Mouse (Mus musculus): ENCODE measurements around the gene Sipa1.
"Not testable (repeated sequence)": the region's sequence is repeated elsewhere in the genome, so short reads cannot be mapped to it uniquely, and the experiment has no call there.

DNA sequence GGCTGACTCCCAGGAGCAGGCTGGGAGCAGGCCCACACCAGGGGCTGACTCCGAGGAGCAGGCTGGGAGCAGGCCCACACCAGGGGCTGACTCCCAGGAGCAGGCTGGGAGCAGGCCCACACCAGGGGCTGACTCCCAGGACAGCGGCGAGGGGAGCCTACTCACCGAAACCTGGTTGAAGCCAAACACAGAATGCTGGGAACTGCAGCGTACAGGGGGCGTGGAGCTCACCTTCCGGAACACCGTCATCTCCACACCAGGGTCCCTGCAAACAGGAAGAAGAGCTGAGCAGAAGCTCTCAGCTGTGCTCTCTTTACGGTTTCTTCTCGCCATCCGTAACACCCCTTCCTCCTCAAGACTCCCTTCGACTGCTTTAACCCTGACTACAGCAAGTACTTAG lies 23.4 kb upstream of the Sipa1 start:
- not testable (repeated sequence) for TF ChIP-seq CTCF (IDR thresholded peaks at IDR 0.05; ENCODE audit: low read depth); EP300 (optimal IDR thresholded peaks at IDR 0.05)

Measured in stomach, postnatal 0 days (tissue).